Mouse (Mus musculus): ENCODE measurements around the gene Nbas.

Gene Nbas

DNA sequence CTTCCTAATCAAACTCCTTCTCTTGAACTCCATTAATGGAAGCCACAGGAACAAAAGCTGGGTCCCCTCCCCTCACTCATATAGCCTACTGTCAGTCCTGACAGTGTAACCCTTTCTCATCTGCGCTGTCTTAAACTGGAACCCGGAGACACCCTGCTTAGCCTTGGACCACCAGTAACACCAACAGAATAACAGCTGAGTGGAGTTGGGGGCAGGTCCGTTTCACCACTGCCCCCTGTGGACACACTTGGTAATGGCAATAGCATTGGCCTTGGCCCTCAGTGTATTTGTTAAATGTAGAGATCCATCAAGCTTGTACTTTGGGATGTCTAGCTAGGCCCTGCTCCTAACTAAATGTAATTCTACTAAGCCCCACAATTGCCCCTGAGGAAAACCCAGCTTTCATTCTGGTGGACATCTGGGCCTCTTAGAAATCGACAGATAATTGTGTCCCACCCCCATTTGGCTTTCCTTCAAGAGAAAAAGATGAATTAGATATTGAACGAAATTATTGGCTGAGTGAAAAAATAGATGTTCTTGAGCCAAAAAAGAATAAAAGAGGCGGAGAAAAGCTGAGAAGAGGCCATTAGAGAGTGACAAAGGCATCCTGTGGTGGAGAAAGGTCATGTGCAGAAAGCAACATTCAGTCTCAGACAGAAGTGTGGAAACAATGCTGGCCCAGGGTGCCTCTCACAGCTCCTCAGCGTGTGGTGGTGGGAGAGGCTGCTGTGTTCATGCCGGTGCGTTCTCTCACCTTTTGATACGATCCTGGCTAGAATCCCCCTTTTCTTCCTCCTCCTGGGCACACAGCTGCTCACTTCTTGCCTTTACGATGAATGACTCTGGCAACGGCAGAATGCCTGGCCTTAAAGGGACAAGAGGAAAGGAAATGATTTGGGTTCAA is 358.1 kb downstream of the Nbas start:
- peak; percentile 12 to 45 for DNase-seq
